Mouse (Mus musculus) CD4-positive, CD25-positive, alpha-beta regulatory T cell, adult 2 months (primary cell): ENCODE results near the gene Klk14.

Experiments
- DNase-seq: peaks from one replicate; pipeline ENCODE4 v3.0.0-alpha.2; 2012; ENCODE audit warnings: low read depth, low spot score

Gene Klk14

GRCm38 (mm10) chr7:43713741-43714351, 23.6 kb downstream of the Klk14 start:
- no peak for DNase-seq
